Mouse (Mus musculus): ENCODE results near the gene 2310009B15Rik.

- TF ChIP-seq GATA1 (IDR thresholded peaks at IDR 0.05; ENCODE audit: low read length) (no peak), TAL1 (IDR thresholded peaks at IDR 0.05; ENCODE audit: low read length) (no peak)
Observed at GRCm38 (mm10) chr1:138837786-138838743, 18.6 kb downstream of the 2310009B15Rik start.

Data from erythroblast, embryonic 14.5 days (primary cell).